Mouse (Mus musculus): ENCODE measurements around the gene Rin3.

DNA sequence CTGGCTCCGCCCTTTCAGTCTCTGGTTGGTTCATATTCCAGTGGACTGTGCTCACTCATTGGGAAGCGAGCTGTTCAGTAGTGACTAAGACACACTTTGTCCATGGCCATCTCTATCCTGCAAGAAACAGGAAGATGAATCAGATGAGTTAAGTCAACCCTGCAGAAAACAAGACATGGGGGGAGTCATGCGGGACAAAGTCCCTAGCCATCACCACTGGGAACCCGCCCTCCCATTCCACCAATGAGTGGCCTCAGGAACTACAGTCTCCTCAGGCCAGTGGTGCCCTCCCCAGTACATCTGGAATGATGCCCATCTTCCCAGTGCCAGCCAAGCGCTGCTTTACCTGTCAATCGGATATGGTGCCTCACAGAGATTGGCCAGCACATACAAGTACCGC is 111.6 kb downstream of the Rin3 start:
- TF ChIP-seq CTCF (IDR thresholded peaks at IDR 0.05; ENCODE audit: low read depth) (no peak), EP300 (optimal IDR thresholded peaks at IDR 0.05) (no peak)
